Mouse (Mus musculus): Measurements from ENCODE around the gene Emc7. TPM values are rescaled to one million over a fixed set of nuclear protein-coding genes. Genes with fewer than 3 reads are reported as not detected.
"Not testable (repeated sequence)": the region's sequence is repeated elsewhere in the genome, so short reads cannot be mapped to it uniquely, and the experiment has no call there.

Gene Emc7
- polyA plus RNA-seq (2017; shearing (Covaris generic)) = 10 to 100 TPM; 12.9 to 18.2 (median 13.3) TPM

- ATAC-seq = peak; percentile 96
Observed at GRCm38 (mm10) chr2:112454862-112455564, at the start of gene Emc7. TSS of gene Emc7 (plus strand) at chr2:112454997.

GRCm38 (mm10) chr2:112407030-112407429 lies 47.8 kb upstream of the Emc7 start:
- ATAC-seq = no peak

- ATAC-seq = no peak
Observed at GRCm38 (mm10) chr2:112425308-112425707, 29.5 kb upstream of the Emc7 start.

GRCm38 (mm10) chr2:112428534-112428933 lies 26.3 kb upstream of the Emc7 start:
- ATAC-seq = not testable (repeated sequence)

- no peak for ATAC-seq
Observed at GRCm38 (mm10) chr2:112429665-112430064, 25.1 kb upstream of the Emc7 start.

GRCm38 (mm10) chr2:112430403-112430802 lies 24.4 kb upstream of the Emc7 start:
- ATAC-seq = no peak

- ATAC-seq = no peak
Observed at GRCm38 (mm10) chr2:112432523-112432922, 22.3 kb upstream of the Emc7 start.

GRCm38 (mm10) chr2:112433359-112433758 lies 21.4 kb upstream of the Emc7 start:
- ATAC-seq = no peak

- ATAC-seq = no peak
Observed at GRCm38 (mm10) chr2:112436292-112436691, 18.5 kb upstream of the Emc7 start.

GRCm38 (mm10) chr2:112437589-112437988 lies 17.2 kb upstream of the Emc7 start:
- ATAC-seq = no peak

GRCm38 (mm10) chr2:112443491-112443890 lies 11.3 kb upstream of the Emc7 start:
- ATAC-seq = no peak

- ATAC-seq = no peak
Observed at GRCm38 (mm10) chr2:112445511-112445910, 9.3 kb upstream of the Emc7 start.

GRCm38 (mm10) chr2:112448046-112448445 lies 6.8 kb upstream of the Emc7 start:
- not testable (repeated sequence) for ATAC-seq

GRCm38 (mm10) chr2:112448510-112449059 lies 6.2 kb upstream of the Emc7 start:
- no peak for ATAC-seq

GRCm38 (mm10) chr2:112449597-112450296 lies 5.0 kb upstream of the Emc7 start:
- peak; percentile 64 for ATAC-seq

- not testable (repeated sequence) for ATAC-seq
Observed at GRCm38 (mm10) chr2:112452513-112452912, 2.3 kb upstream of the Emc7 start.

- no peak for ATAC-seq
Observed at GRCm38 (mm10) chr2:112454125-112454861, 504 bp upstream of the Emc7 start.

GRCm38 (mm10) chr2:112460557-112460956 lies 5.8 kb downstream of the Emc7 start:
- no peak for ATAC-seq

GRCm38 (mm10) chr2:112469542-112469941 lies 14.7 kb downstream of the Emc7 start:
- no peak for ATAC-seq

GRCm38 (mm10) chr2:112470961-112471381 lies 16.2 kb downstream of the Emc7 start:
- ATAC-seq = no peak

GRCm38 (mm10) chr2:112472076-112472475 lies 17.3 kb downstream of the Emc7 start:
- ATAC-seq = no peak

GRCm38 (mm10) chr2:112474997-112475724 lies 20.4 kb downstream of the Emc7 start:
- no peak for ATAC-seq
